Mouse (Mus musculus) CD4-positive helper T cell, adult 2 months (primary cell): ENCODE data around the gene B230118H07Rik.
"Not testable (repeated sequence)": the region's sequence is repeated elsewhere in the genome, so short reads cannot be mapped to it uniquely, and the experiment has no call there.

Experiments used
- DNase-seq: peaks from one replicate; pipeline ENCODE4 v3.0.0-alpha.2; 2012; ENCODE audit warnings: low read depth, missing footprints, low spot score

Gene B230118H07Rik

GRCm38 (mm10) chr2:101591356-101591755, 58.0 kb downstream of the B230118H07Rik start:
- DNase-seq = no peak

- DNase-seq = no peak
These were observed 67.9 kb downstream of the B230118H07Rik start for GRCm38 (mm10) chr2:101581418-101581817.

DNA sequence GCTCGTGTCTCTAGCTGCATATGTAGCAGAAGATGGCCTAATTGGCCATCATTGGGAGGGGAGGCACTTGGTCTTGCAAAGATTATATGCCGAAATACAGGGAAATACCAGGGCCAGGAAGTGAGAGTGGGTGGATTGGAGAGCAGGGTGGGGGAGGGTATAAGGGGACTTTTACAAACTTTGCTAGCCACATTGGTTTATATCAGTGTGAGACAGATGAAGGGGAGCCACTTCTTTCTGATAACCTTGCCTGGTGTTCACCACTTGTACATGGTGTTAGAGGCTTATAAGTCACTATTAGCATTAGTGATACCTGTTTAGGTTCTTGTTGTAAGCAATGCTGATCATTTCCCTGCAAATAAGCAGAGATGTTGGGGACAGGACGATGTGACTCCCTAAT, 68.4 kb downstream of the B230118H07Rik start:
- no peak for DNase-seq

DNA sequence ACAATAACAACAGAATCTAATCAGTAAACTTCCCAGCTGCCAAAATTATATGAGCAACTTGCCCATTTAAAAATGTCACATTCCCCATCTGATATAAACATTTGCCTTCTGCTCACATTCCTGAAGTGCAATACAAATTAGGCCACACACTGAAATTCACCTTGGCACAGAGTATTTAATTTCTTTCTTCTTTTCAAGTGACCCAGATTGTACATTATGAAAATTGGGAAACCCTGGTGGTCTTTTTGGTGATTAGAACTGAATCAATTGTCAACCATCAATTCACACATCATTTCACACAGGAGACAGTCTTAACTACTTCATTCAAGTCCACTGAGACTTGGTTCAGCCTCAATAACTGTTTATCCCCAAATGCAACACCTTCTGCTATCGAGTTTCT, 68.9 kb downstream of the B230118H07Rik start:
- DNase-seq = no peak

DNA sequence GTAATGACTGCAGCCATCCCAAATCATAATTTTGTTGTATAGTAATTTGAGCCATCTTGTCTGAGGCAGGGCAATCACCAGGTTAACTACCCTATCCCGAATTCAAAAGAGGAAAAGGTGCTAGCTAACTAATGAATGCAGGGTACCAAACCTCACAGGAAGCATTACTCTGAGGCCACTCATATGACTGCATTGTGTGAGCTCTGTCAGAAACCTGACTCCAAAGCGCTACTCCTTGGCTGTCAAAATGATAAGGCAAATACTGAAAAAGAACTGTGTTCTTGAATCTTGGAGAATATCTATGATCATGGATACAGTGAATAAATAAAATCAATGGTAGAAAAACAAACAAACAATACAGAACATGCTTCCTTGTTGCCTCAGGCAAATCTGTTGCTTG, 69.3 kb downstream of the B230118H07Rik start:
- DNase-seq = no peak

DNA sequence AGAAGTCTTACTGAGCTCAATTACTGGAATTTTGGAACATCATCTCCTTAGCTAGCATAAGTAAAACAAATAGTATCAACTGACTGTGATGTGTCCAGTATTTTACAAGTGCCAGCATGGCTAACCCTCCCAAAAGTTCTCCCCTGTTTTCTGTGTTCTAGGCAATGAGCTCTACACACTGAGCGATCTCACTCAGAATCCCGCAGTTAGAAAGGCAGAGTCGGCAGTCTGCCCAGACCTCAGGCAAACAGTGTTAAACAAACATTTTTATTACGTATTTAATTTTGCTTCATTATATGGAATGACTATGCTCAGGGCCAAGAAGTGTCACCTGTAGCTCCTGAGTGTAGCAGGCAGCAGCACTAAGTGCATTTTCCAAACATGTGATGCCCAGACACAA, 72.1 kb downstream of the B230118H07Rik start:
- DNase-seq = no peak

DNA sequence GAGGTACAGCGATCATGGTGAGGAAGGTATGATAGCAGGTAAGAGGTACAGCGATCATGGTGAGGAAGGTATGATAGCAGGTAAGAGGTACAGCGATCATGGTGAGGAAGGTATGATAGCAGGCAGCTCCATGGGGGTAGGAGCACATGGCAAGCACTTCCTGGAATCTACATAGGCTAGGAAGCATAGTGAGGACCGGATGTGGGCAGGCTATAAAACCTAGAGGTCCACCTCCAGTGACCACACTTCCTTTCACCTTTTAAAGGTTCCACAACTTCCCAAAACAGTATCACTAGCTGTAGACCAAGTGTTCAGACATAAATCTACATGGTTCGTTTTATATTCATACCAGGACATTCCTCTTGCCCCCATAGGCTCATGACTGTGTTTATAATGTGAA, 80.1 kb downstream of the B230118H07Rik start:
- no peak for DNase-seq

- no peak for DNase-seq
These were observed 81.8 kb downstream of the B230118H07Rik start for GRCm38 (mm10) chr2:101567490-101567889.

DNA sequence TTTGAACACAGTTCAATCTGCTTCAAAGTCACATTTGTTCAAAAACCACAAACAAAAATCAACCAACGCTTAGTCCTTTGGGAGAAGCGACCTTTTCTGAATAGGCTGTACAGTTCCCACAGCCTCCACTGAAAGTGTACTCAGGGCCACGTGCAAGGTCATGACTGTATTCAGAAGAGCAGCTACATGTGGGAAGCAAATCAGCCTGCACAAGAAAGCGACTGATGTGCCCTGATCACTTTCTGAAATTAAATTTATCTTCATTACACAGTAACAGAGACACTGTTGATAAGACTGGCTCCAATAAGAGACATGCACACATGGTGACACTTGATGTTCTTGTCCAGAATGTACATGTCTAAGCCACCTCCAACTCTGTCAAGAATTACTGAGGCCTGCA, 85.6 kb downstream of the B230118H07Rik start:
- no peak for DNase-seq

DNA sequence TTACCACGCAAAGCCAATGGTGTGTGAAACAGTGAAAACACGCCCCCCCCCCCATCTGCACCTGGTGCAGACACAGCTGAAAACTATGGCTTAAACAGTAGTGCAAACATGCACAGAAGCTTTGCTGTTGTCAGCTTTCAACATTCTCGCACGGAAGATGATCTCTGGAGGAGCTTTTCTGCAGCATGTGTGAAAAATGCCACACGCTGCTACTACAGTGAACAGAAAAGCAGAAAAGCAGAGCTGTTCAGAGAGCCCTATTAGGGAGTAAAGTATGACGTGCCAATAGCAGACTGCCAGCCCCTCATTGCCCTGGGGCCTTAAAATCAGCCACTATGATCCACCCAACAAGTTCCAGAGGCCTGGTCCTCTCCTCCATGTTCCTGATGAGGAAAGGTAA, 86.1 kb downstream of the B230118H07Rik start:
- DNase-seq = no peak

- DNase-seq = no peak
These were observed 89.9 kb downstream of the B230118H07Rik start for GRCm38 (mm10) chr2:101559431-101559830.

DNA sequence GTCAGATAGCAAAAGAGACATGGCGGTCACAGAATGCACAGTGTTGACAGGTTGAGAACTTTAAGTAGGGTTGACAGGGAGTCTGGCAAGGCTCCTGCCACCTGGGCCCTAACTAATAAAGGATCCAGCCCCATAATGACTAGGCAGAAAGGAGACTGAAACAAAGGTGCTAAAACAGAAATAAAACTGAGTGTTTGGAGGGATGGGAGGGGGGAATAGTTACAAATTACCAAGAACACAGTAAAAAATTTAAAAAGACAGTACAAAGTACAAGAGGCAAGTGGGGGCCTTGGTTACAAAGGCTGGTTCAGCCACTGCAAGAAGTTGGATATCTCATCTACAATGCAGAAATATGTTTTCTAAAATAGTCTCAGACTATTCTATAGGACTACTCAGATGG, 93.4 kb downstream of the B230118H07Rik start:
- no peak for DNase-seq

DNA sequence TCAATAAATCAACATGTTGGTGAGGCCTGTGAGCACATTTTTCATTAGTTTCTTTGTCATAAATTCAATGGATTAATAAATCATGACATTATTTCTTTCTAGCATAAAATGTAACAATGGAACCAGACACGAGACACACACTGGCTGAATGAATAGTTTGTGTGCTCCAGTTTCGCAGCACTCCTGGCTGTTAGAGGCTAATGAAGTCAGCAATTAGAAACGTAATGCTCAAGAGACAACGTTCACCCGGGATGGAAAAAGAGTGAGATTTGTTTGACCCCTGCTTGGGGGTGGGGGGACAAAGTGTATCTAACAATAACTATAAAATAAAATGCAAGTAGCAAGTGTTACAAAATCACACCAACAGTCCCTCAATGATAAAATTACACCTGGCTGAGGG, 95.5 kb downstream of the B230118H07Rik start:
- DNase-seq = no peak

GRCm38 (mm10) chr2:101552301-101552700, 97.0 kb downstream of the B230118H07Rik start:
- DNase-seq = no peak

DNA sequence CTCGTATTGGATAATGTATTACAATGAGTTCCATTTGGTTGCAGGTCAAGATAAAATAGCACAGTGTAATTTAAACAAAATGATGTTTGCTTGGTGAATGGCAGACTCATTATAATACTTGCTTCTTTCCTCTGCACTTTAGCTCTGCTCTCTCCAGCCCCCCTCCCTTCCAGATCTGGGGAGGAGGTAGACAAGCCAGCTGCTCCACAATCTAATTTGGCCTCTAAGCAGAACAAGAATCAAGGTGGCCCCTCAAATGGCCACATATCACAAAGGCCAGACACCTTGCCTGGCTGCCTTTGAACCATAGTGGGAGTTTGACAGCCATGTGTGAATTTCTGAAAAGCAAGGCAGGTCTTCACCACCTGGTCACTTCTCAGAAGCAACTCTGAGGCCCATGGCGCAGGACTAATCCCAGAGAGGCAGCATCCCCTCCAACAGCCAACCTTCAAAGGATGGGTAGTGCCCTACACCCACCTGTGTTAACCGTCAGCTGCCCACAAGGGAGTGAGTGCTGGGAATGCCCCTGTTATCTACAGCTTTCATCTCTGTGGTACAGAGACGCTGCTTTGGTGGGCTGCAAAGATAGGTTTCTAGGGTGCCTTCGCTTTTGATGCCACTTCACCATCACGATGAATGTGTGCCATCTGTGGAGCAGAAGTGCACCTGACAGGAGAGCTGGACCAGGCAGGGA, 98.2 kb downstream of the B230118H07Rik start:
- DNase-seq = no peak

DNA sequence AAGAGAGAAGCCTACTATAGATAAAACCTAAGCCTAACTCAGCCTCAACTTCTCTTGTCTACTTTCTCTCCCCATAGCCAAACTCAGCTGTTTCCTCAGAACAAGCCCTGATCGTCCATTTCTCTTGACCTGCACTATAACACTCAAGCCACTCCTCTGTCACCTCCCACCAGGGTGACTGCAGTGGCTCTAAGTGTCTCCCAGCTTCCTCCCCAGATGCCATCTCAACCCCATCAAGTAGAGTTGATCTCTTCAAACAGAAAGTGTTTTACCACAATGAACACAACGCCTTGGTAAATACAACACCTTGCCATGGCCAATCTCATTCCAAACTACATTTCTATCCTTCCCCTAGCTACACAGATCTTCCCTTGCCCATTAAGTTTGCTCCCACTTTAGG, 99.2 kb downstream of the B230118H07Rik start:
- no peak for DNase-seq

DNA sequence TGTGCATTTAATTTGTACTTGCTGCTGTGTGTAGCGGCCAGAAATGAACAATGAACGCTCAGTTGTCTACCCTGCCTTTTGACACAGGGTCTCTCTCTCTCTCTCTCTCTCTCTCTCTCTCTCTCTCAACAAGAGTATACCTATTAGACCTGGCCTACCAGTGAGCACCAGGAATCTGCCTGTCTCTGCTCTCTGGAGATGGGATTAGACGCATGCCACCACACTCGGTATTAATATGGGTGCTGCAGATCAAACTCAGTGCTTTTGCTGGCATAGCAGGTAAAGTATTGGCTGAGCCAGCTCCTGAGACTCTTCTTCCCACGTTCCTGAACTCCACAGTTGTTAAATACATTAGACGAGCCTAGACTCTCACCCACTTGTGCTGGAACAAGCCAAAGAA, 100.5 kb downstream of the B230118H07Rik start:
- no peak for DNase-seq

GRCm38 (mm10) chr2:101545593-101545992, 103.7 kb downstream of the B230118H07Rik start:
- no peak for DNase-seq

GRCm38 (mm10) chr2:101543704-101544417, 105.5 kb downstream of the B230118H07Rik start:
- DNase-seq = no peak

DNA sequence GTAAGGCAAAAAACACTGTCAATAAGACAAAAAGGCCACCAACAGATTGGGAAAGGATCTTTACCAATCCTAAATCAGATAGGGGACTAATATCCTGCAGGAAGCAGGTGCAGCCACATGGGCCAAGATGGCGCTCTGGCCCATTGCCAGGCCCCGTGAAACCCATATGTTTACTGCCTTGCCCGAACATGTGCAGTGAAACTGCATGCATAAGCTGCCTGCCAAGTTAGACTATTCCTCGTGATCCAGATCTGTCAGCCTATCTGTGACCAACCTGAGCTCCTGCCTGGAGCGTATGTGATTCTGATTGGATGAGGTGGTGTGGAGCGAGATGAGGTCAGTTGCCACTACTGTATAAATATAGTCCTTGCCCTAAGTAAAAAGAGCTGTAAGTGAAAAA, 112.4 kb downstream of the B230118H07Rik start:
- not testable (repeated sequence) for DNase-seq

DNA sequence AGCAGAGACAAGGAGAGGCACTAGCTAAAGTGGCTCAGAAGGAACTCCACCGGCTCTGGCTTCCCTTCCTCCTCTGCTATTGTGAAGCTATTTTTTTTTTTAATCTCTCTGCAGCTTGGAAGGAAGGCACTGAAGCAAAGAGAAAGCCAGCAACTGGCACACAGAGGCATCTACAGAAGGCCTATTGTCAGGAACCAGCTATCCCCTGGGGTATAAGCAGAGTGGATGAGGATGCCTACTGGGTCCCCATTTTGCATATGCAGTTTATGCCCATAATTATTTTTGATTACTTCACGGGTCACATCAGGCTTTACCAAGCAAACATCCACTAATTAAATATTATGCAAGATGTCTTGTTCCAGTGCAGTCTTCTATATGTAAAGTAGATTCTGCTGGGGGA, 115.6 kb downstream of the B230118H07Rik start:
- DNase-seq = no peak

- DNase-seq = no peak
These were observed 123.6 kb downstream of the B230118H07Rik start for GRCm38 (mm10) chr2:101525503-101526381.
